21 mouse cellular contexts compared by ENCODE assay signal in genomic region chr2:102412738-102413137, GRCm38 (mm10). TPM values are rescaled to one million over a fixed set of nuclear protein-coding genes. Genes with fewer than 3 reads are reported as not detected.
"Had no signal": no experiment of that assay in that cellular context is flagged by ENCODE, and none has a peak within 500 bp of the region (broad histone marks: within the 10 kb centered on the region; RNA-seq: fewer than 3 reads in every experiment).

No protein-coding gene starts in this region.

- H3K27me3 ChIP-seq: midbrain, embryonic 12.5 days; neural tube, embryonic 13.5 days; neural tube, embryonic 15.5 days had no signal

- H3K4me2 ChIP-seq: lung, embryonic 14.5 days; midbrain, embryonic 12.5 days; neural tube, embryonic 13.5 days; neural tube, embryonic 15.5 days had no signal

- ATAC-seq: midbrain, embryonic 16.5 days had no signal

- H3K9me3 ChIP-seq: midbrain, embryonic 10.5 days; midbrain, embryonic 12.5 days; neural tube, embryonic 13.5 days; neural tube, embryonic 15.5 days had no signal

- H3K4me3 ChIP-seq: midbrain, embryonic 10.5 days; midbrain, embryonic 12.5 days; myocyte; neural tube, embryonic 13.5 days; neural tube, embryonic 15.5 days had no signal

- DNase-seq: lung, adult 18-20 months; lung, embryonic 14.5 days; lung, postnatal 10 days; lung, postnatal 4 days; midbrain, embryonic 14.5 days; retina, postnatal 1 day; right cerebral cortex, adult 18-20 months; right cerebral cortex, postnatal 25 days; right cerebral cortex, postnatal 4 days; spleen, adult 18-20 months; thymus, adult 18-20 months; thymus, postnatal 14 days; thymus, postnatal 36 days had no signal

- H3K36me3 ChIP-seq: midbrain, embryonic 10.5 days; midbrain, embryonic 12.5 days; neural tube, embryonic 13.5 days; neural tube, embryonic 15.5 days had no signal

- H3K9ac ChIP-seq: lung, embryonic 14.5 days; midbrain, embryonic 12.5 days; neural tube, embryonic 13.5 days; neural tube, embryonic 15.5 days had no signal

- H3K27ac ChIP-seq: midbrain, embryonic 10.5 days; midbrain, embryonic 12.5 days; neural tube, embryonic 13.5 days; neural tube, embryonic 15.5 days had no signal

RNA-seq across cellular contexts. Expression of gene Fjx1, which starts 39.6 kb away (rescaled TPM):
- total RNA-seq: megakaryocyte, adult 5-6 weeks; megakaryocyte-erythroid progenitor cell, adult 5-6 weeks had no signal
